Mouse (Mus musculus) liver, embryonic 13.5 days (tissue): ENCODE measurements around the gene S100pbp. TPM values are rescaled to one million over a fixed set of nuclear protein-coding genes. Genes with fewer than 3 reads are reported as not detected.

Experiments
- ATAC-seq: fragments of 200-750 bp; cut with Nextera tagmentation; 2 replicates; pipeline ENCODE4 v1.8.0; 2017; ENCODE audit warnings: low read depth, mild to moderate bottlenecking, moderate number of reproducible peaks, moderate library complexity
- DNase-seq: peaks from one replicate; pipeline ENCODE4 v3.0.0; 2022
- H3K27ac ChIP-seq: fragments of 300-500 bp; sonication (generic); 2 replicates; pipeline ENCODE4 v1.5.1; 2015; ENCODE audit warnings: moderate library complexity, mild to moderate bottlenecking, inconsistent platforms
- H3K27me3 ChIP-seq: fragments of 300-500 bp; sonication (generic); 2 replicates; pipeline ENCODE4 v1.6.1; 2015; ENCODE audit warnings: mild to moderate bottlenecking, inconsistent platforms
- H3K36me3 ChIP-seq: fragments of 300-500 bp; sonication (generic); 2 replicates; pipeline ENCODE4 v1.6.1; 2015; ENCODE audit warnings: mild to moderate bottlenecking, inconsistent platforms
- H3K4me1 ChIP-seq: fragments of 300-500 bp; sonication (generic); replicated peaks from 2 replicates; pipeline ENCODE4 v1.6.1; 2015; ENCODE audit warnings: inconsistent platforms
- H3K4me2 ChIP-seq: fragments of 300-500 bp; sonication (generic); 2 replicates; pipeline ENCODE4 v1.6.1; 2015; ENCODE audit warnings: inconsistent platforms, mild to moderate bottlenecking, moderate library complexity
- H3K4me3 ChIP-seq: fragments of 300-500 bp; sonication (generic); replicated peaks from 2 replicates; pipeline ENCODE4 v1.5.1; 2015; ENCODE audit warnings: mild to moderate bottlenecking, inconsistent platforms
- H3K9ac ChIP-seq: fragments of 300-500 bp; sonication (generic); 2 replicates; pipeline ENCODE4 v1.6.1; 2015; ENCODE audit warnings: mild to moderate bottlenecking, inconsistent platforms
- H3K9me3 ChIP-seq: fragments of 300-500 bp; sonication (generic); replicated peaks from 2 replicates; pipeline ENCODE4 v1.6.1; 2016; ENCODE audit warnings: inconsistent platforms
- WGBS: fragments of 180-500 bp; shearing (Covaris S2); methylation state at CpG from one replicate; pipeline ENCODE4 v1.1.7; 2015; ENCODE audit not compliant: insufficient replicate concordance; 5-methylcytosine and 5-hydroxymethylcytosine counted together
- polyA plus RNA-seq: library from polyadenylated mRNA; unstranded; fragments of >200 nt; fragmentation: Nextera tagmentation; extraction: Ambion mirVana; gene quantifications from 2 replicates; pipeline ENCODE4 v1.2.1, GENCODE M21; 2015

The S100pbp gene
- polyA plus RNA-seq, 1 experiment from 2014 or later, result 5.8 TPM

DNA sequence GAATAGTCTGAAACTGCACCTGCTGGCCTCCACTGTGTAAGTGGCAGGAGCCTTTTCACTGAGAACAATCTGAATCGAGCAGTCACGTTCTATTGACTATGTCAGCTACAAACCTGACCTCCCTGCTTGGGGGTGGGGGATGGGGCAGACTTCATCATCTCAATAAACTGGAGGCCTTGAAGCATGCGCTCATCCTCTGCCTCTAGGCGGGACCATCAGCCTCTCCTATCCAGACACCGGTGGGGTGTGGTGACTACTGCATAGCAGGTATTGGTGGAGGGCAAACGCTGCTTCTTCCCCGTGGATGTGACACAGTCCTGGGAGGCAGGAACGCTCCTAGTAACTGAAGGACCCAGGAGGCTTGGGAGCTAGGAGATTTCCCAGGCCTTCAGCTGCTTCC lies 41.4 kb upstream of the S100pbp start:
- Histone ChIP-seq H3K9ac (no peak overlapping the region), H3K4me3 (no peak overlapping the region), H3K4me2 (peak overlapping the region; percentile 42), H3K4me1 (peaks cover 65% of the 10 kb centered on the region), H3K9me3 (no peaks in the 10 kb centered on the region), H3K27ac (0 out of 2 replicates have a peak overlapping the region, but pooled peaks have one; percentile 21), H3K27me3 (peaks cover 53% of the 10 kb centered on the region), H3K36me3 (no peaks in the 10 kb centered on the region)
- WGBS, result 47% methylated on average over 8 of the region's 8 CpGs
- ATAC-seq (no peak), DNase-seq (no peak)

DNA sequence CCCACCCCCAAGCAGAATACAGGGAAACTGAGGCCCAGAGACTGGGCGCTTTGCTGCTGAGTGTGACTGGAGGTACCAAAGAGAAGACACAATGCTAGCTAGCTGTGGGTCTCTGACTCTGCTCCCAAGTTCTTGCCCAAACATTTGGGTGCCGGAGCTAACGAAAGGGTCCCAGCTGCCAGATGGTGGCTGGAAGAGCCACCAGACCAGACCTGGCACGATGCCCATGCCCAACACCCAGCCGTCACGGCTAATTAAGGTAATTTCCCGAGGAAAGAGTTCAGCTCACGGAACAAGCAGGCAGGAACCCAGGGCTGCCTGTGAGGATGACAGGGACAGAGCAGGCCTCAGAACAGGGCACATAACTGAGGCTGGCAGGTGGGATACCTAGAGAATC lies 38.5 kb upstream of the S100pbp start:
- Histone ChIP-seq H3K4me1 (peaks cover 49% of the 10 kb centered on the region), H3K9ac (no peak overlapping the region)

DNA sequence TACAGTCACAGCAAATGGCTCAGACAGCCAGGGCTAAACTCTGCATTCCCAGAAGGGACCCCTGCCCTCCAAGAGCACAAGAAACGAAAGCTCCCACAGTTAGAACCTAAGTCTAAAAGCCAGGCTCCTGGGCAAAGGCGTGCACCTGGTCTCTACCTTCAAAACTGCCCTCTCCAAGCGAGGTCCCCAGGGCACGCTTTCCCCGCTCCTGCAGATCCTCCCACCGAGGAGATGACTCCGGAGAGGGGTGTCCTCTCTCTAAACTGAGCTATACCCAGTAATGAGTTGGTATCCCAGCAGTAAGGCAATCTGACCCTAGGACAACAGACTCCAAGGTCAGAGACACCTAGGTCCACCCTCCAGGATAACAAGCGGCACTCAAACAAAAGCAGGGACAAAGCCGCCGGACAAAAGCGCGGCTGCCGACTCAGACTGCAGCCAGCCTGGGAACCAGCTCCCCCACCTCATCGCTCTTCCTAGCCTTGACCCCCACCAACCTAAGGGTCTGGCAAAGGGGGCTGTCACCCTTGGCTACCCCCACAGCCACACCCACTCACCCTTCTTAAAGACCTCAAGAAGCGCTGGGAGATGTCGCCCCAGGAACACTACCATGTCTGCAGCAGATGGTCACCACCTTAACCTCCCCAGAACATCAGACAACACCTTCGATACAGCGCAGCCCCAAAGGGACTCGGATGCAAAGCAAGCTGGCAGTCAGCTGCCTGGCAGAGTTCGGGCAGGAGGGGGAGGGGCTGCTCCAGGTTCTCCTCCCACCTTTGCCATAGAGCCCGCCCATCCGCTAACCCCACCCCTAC lies 37.9 kb upstream of the S100pbp start:
- Histone ChIP-seq H3K4me1 (peaks cover 43% of the 10 kb centered on the region), H3K9me3 (no peaks in the 10 kb centered on the region), H3K27me3 (peaks cover 86% of the 10 kb centered on the region), H3K9ac (no peak overlapping the region), H3K27ac (no peak overlapping the region), H3K4me3 (no peak overlapping the region), H3K36me3 (no peaks in the 10 kb centered on the region), H3K4me2 (peak overlapping the region; percentile 23; the same call in 1 of the 2 replicates)
- ATAC-seq (no peak), DNase-seq (no peak)
- WGBS, result 22% methylated on average over 22 of the region's 22 CpGs

More for the DNA sequence above, 38.5 kb upstream of the S100pbp start:
- H3K27me3 ChIP-seq, result peaks cover 83% of the 10 kb centered on the region
- ATAC-seq, result no peak
- H3K4me3 ChIP-seq, result no peak overlapping the region
- H3K27ac ChIP-seq, result no peak overlapping the region
- H3K36me3 ChIP-seq, result no peaks in the 10 kb centered on the region
- 47% methylated on average over 8 of the region's 8 CpGs for whole genome bisulfite sequencing
- H3K4me2 ChIP-seq, result peak overlapping the region; percentile 23; the same call in 1 of the 2 replicates
- no peak for DNase-seq
- no peaks in the 10 kb centered on the region for H3K9me3 ChIP-seq

- H3K27me3 ChIP-seq, result peaks cover 90% of the 10 kb centered on the region
- H3K9me3 ChIP-seq, result no peaks in the 10 kb centered on the region
- H3K36me3 ChIP-seq, result no peaks in the 10 kb centered on the region
- ATAC-seq (no peak), DNase-seq (no peak)
- H3K4me2 ChIP-seq, result no peak overlapping the region
- 31% methylated on average over 5 of the region's 5 CpGs for WGBS
- peaks cover 39% of the 10 kb centered on the region for H3K4me1 ChIP-seq
- no peak overlapping the region for H3K4me3 ChIP-seq
- H3K27ac ChIP-seq, result no peak overlapping the region
- H3K9ac ChIP-seq, result no peak overlapping the region
These were observed 37.0 kb upstream of the S100pbp start for GRCm38 (mm10) chr4:129226441-129226963.

DNA sequence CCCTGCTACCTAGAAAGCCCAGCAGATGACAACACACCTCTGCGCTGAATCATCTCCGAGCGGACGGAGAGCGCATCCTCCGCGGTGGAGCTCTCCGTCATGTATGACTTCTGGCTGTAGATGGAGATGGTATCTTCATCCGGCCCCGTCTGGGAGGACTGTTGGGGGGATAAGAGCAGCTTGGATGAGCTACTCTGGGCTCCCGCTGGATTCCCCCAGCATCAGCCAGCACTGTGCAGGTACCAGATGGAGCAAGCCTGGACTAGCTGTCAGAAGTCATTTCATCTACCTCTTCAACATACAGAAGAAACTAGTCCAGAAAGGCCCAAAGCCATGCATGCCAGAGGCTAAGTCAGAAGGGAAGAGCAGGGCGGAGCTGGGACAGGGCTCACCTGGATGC lies 35.8 kb upstream of the S100pbp start:
- Histone ChIP-seq H3K36me3 (peaks cover 2% of the 10 kb centered on the region), H3K27ac (no peak overlapping the region), H3K4me2 (no peak overlapping the region), H3K9ac (no peak overlapping the region), H3K4me3 (no peak overlapping the region), H3K27me3 (peaks cover 92% of the 10 kb centered on the region), H3K9me3 (no peaks in the 10 kb centered on the region), H3K4me1 (peaks cover 32% of the 10 kb centered on the region)
- WGBS, result 93% methylated on average over 12 of the region's 12 CpGs
- ATAC-seq, result no peak
- DNase-seq, result no peak

DNA sequence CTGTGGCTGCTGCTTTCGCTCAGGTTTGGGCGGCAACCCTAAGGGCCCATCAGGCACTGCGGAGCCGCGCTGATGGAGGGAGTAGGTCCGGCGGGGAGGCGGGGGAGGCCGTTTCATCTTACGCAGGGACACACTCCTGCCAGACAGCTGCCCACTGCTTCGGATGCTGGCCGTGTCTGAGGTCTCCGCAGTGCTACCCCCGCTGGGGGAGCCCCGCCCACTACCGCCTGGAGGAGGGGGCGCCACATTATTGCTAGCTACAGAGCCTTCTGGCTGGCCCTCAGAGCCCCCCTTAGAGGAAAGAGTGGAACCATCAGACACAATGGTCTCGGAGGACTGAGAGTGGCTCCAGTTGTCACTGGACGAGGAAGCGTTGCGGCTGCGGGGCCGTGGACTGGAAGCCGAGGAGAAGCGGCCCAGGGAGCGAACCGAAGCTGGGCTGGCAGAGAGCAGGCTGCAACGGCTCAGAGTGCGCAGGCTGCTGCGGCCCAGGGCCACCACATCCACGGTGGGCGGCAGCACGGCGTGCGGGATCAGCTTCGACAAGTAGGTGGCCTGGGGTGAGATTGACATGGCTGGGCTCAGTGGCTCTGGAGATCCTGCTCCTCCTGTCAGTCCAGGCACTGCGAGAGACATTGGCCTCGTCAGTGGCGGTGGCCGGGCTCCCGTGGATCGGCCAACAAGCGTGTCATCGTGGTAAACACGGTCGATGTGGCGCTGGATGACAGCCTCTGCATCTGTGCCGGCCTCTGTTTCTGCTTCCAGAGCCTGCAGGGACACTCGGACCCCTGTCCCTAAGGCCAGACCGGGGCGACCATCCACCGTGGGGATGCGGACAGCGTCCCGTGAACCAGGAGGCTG lies 34.1 kb upstream of the S100pbp start:
- peak overlapping the region; percentile 43 for H3K4me2 ChIP-seq
- H3K27ac ChIP-seq, result no peak overlapping the region
- peaks cover 78% of the 10 kb centered on the region for H3K27me3 ChIP-seq
- H3K4me3 ChIP-seq, result peak overlapping the region; percentile 28; the same call in 1 of the 2 replicates
- no peak for ATAC-seq
- H3K4me1 ChIP-seq, result peaks cover 29% of the 10 kb centered on the region
- no peaks in the 10 kb centered on the region for H3K9me3 ChIP-seq
- peaks cover 19% of the 10 kb centered on the region for H3K36me3 ChIP-seq
- 31% methylated on average over 55 of the region's 55 CpGs for WGBS
- H3K9ac ChIP-seq, result no peak overlapping the region
- no peak for DNase-seq

GRCm38 (mm10) chr4:129222019-129222925 lies 32.7 kb upstream of the S100pbp start:
- no peak overlapping the region for H3K4me2 ChIP-seq
- no peak overlapping the region for H3K9ac ChIP-seq
- peaks cover 24% of the 10 kb centered on the region for H3K4me1 ChIP-seq
- peaks cover 33% of the 10 kb centered on the region for H3K36me3 ChIP-seq
- no peak overlapping the region for H3K27ac ChIP-seq
- DNase-seq (no peak), ATAC-seq (no peak)
- WGBS, result 57% methylated on average over 31 of the region's 31 CpGs
- peaks cover 64% of the 10 kb centered on the region for H3K27me3 ChIP-seq
- H3K4me3 ChIP-seq, result no peak overlapping the region
- H3K9me3 ChIP-seq, result no peaks in the 10 kb centered on the region

DNA sequence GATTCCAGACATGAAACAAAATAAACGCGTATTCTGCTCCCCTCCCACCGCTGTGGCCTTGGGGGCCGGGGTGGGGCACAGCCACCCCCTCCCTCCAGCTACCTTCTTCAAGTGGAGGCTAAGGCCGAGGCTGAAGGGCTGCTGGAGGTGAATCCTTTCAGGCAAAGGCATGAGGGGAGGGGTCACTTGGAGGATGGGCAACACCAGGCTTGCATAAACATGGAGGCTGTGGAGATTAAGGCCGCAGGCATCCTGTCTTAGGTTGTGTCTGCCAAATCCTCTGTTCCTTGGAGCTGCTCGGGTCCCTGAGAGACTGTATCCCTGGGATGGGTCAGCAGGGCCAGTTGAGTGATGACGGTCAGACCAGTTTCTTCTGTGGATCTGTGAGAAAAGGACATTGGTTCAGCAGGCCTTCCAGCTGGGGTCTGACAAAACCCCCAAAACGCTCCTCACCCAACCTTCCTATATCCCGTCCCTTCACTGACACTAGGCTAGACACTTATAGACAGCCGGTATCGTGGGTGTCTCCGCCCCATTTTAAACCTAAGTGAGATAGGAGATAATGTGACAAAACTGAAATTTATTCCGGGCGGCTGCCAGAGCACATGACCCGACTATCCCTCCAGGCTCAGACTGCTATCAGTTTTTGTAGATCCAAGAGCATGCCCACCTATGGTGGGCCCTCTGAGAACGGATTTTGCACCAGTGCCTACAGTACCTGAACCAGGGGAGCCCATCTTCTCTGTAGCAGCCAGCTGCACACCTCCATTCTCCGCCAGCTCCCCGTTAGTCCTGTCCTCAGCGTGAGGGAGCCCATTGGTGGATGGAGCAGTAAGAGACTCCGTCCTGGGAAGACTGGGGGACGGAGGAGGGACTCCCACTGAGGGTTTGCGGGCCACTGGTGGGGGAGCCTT lies 31.8 kb upstream of the S100pbp start:
- Histone ChIP-seq H3K36me3 (peaks cover 42% of the 10 kb centered on the region), H3K27ac (no peak overlapping the region), H3K9me3 (no peaks in the 10 kb centered on the region), H3K4me1 (peaks cover 19% of the 10 kb centered on the region), H3K27me3 (peaks cover 55% of the 10 kb centered on the region), H3K9ac (no peak overlapping the region), H3K4me3 (no peak overlapping the region), H3K4me2 (no peak overlapping the region)
- WGBS, result 60% methylated on average over 23 of the region's 23 CpGs
- DNase-seq, result no peak
- no peak for ATAC-seq

DNA sequence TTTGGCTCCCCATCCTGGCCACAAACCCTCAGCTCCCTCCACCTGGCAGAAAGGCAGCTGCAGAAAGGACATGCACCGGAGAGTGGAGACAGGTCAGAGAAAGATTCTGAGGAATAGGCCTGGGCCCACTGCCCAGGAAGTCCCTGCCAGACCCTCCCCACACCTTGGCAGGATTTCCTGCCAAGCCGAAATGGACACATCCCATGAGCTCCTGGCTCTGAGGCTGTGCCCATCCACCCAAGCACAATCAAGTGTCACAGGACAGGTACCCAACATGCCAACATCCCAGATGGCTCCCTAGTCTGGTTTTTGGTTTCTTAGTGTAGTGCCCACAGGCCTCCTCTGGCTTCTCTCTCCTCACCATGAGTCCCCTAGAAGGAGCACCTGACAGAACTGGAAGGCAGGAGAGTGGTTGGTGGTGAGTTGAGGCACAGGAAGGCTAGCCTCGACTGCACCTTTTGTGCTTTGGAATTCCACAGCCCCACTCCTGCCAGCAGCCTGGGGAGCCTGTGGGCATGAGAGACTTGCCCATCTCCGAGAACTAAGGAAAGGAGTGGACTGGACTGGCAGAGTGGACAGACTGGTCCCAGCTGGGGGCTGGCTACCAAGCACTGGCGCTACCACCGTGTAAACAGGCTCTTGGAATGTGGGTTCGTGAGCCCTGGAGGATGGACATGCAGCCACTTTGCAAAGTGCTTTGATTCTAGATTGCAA lies 31.0 kb upstream of the S100pbp start:
- no peak for DNase-seq
- Histone ChIP-seq H3K36me3 (peaks cover 50% of the 10 kb centered on the region), H3K4me3 (no peak overlapping the region), H3K9ac (no peak overlapping the region), H3K27ac (no peak overlapping the region), H3K4me1 (peaks cover 19% of the 10 kb centered on the region), H3K9me3 (no peaks in the 10 kb centered on the region), H3K27me3 (peaks cover 46% of the 10 kb centered on the region), H3K4me2 (no peak overlapping the region)
- WGBS, result 79% methylated on average over 7 of the region's 7 CpGs
- no peak for ATAC-seq
